Mouse (Mus musculus) heart, adult 11 months (tissue): ENCODE results near the gene Clcn2.
A peak's percentile ranks its signal among the peaks of the same experiment; 100 is the strongest.

Experiments
- DNase-seq: peaks from one replicate; pipeline ENCODE4 v3.0.0; 2022

Clcn2 gene

DNA sequence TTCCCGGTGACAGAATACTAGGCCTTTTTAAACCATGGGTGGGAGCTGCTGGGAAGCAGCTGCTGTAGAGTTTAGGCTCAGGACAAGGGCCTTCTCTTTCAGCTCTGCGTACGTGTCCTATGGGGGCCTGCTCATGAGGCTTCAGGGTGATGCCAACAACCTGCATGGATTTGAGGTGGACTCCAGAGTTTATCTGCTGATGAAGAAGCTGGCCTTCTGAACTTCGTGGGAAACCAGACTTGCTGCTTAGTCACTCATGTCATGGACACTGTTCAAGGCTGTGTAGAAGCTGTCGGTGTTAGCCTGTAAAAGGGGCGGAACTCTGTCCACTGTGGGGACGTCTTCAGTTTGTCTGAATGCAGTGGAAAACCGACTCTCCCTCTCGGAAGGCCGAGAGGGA is 4.3 kb upstream of the Clcn2 start:
- peak; percentile 87 for DNase-seq

DNA sequence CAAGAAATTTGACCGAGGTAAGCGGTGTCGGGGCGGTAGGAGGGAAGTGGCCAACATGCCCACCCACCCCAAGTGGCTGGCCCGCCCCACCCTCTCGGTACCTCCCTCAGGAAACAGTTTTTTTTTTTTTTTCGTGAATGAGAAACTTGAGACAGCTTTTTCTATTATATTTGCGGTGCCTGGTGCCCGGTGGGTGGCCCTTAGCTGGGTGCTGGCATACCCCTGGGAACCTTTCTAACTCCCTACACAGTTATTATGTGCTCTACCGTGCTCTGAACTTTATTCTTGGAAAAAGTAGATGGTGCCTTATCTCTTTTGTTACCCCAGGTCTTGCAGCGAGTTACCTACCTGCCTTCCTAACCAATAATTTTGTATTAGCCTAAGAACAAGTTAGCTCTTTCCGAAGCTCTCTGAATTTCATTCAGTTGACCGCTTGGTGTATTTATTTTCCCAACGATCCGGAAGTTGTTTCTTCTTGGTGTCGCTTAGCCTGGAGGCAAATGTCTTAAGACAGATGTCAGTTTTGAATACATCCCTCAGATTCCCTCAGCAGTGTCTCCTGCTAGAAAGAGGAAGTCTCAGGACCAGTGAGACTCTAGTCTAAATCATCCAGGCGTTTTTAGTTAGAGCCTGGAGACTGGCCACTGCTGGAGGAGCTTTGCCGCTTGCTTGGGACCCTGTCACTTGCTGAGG is 578 bp upstream of the Clcn2 start:
- DNase-seq = no peak

- no peak for DNase-seq
Observed at GRCm38 (mm10) chr16:20716841-20717180, 735 bp downstream of the Clcn2 start.

- peak; percentile 99 for DNase-seq
Observed at GRCm38 (mm10) chr16:20715976-20716840, 1.3 kb downstream of the Clcn2 start.

GRCm38 (mm10) chr16:20715566-20715965 is 2.0 kb downstream of the Clcn2 start:
- no peak for DNase-seq

- peak; percentile 88 for DNase-seq
Observed at GRCm38 (mm10) chr16:20715161-20715560, 2.4 kb downstream of the Clcn2 start.

- peak; percentile 90 for DNase-seq
Observed at GRCm38 (mm10) chr16:20714307-20715080, 3.1 kb downstream of the Clcn2 start.

DNA sequence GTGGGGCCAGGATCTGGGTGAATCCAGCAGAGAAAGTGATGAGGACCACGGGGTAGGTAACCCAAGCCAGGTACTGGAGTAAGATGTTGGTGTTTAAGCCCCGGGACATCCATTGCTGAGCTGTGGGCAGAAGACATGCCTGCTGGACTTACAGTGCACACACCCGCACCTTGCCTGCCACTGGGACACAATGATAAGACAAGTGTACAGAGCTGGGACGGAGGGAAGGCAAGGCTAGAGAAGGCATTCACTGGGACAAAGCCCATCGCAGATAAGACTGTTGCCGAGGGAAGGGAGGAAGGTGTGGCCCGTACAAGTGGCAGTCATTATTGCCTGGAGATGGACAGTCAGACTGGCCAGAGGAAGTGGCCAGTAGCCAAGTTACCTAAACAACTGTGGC is 4.7 kb downstream of the Clcn2 start:
- peak; percentile 90 for DNase-seq

GRCm38 (mm10) chr16:20712190-20712589 is 5.4 kb downstream of the Clcn2 start:
- peak; percentile 91 for DNase-seq

DNA sequence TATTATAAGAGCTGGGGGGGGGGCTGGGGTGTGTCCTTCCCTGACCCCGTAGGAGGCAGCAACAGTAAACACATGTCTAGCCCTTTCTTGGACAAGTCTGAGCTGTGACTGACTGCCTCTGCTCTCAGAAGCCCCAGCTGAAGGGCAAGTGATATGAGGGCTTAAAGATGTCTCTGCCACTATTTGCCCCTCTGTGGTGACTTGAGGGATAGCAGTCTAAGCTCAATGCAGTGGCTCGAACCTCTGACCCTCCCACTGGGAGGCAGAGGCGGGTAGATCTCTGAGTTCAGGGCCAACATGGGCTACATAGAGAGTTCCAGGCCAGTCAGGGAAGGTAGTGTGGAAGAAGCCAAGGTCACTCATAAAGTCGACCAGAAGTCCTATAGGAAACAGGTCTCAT is 6.7 kb downstream of the Clcn2 start:
- DNase-seq = no peak

- peak; percentile 88 for DNase-seq
Observed at GRCm38 (mm10) chr16:20710370-20710769, 7.2 kb downstream of the Clcn2 start.

DNA sequence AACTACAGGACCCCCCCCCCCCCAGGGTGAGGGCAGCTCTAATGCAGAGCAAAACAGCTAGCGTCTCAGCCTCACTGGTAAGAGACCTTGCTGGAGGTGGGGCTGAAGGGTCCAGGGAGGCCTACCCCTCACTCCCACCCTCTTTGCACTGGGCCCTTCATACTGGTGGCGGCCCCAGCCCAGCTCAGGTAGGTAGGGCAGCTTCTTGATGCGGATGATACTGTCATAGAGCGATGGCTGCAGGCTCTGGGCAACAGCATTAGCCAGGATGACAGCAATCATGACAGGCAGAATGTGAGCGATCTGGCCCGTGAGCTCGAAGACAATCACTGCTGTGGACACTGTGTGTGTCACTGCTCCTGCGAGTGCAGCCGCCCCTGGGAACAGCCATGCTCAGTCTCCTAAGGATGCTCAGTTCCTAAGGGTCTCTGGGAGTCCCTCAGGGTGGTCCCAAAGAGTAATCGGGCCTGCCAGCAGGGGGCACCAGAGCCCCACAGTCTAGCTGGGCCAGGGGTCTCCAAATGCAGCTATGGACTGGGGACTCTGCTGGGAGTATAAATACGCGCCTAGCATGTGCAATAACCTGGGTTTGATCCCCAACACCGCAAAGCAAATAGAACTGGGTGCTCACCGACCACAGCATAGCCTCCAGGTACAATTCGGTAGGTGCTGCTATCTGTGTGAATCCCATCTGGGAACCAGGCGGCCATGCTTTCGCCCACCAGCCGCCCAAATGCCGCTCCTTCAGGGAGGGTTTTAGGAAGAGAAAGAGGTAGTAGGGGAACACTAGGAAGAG is 8.4 kb downstream of the Clcn2 start:
- DNase-seq = peak; percentile 90

DNA sequence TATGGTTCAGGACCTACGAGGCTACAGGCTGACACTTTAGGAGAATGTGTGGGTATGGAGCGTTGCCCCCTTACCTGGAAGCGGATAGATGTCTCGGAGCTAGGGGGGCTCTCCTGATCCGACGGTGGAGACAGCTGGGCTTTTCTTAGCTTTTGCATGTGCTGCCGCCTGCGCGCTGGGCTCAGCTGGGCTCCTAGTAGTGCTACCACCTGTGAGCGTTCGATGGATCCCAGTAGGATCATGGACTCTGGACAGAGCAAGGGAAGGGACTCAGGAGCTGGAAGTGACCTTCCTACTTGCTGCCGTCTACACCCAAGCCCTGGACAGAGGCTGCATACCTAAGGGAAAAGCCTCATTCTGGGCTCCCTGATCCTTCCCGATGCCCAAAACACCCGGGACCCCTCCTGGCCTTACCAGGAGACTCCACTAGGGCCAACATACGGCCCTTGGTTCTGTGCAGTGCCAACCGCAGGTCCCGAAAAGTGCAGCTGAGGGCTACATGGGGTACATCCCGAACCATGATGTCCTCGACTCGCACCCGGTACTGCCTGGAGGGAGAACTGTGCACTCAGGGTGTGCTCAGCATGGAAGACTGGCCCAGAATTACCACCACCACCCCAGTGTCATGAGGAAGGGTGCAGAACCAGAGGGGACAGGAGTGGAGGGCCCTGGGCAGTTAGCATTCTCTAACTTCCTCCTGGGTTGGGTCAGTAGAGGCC is 9.2 kb downstream of the Clcn2 start:
- DNase-seq = peak; percentile 86

- peak; percentile 93 for DNase-seq
Observed at GRCm38 (mm10) chr16:20706407-20707055, 11.0 kb downstream of the Clcn2 start.

DNA sequence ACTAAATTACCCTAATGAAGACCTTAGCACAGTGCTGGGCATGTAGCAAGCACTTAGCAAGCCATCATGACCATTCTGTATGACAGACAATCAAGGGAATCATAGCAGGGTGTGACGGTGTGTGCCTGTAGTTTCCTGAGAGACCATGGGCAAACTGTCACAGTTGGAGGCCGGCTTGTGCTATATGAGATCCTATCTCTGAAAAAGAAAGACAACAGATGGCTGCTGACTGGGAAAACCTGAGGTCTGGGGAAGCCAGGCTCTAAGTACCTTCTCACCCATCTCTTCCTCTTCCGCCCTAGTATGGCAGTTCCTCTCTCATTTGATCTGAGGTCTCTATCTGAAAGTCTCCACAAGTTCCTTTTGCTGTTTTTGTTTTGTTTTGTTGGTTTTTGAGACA is 11.8 kb downstream of the Clcn2 start:
- DNase-seq = no peak

GRCm38 (mm10) chr16:20703699-20704400 is 13.7 kb downstream of the Clcn2 start:
- no peak for DNase-seq

DNA sequence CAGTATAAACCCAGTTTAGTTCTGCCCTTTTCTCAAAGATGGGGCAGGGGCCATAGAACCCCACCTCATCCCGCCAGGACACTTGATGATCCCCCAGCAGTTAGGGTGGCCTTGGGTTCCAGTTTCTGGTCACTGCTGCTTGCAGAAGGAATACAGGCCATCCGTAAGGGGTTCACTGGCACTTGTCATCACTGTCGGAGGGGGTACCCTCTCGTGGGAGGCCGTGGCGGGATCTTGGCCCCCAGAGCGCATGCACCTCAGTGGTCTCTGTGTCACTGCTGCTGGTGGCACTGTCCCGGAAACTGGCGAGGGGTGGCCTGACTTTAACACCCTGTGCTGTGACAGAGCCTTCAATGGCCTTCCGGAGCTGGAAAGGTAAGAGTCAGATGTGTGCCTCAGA is 14.5 kb downstream of the Clcn2 start:
- peak; percentile 87 for DNase-seq

DNA sequence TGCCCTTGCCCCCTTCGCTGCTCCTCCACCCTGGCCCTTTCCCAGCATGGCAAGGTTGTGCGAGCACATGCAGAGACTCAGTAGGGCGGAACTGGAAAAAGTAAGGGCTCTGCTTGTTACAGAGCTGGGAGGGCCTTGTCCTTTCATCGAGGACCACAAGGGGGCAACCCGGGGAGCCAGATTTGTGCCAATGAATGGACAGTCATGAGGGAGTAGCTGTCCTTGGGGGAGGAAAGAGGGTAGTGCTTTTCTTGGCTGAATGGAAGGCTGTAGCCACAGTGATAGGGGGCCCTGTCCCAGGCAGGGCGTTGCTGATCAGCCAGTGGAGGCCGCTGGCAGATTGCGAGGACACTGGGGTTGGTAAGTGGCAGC is 15.0 kb downstream of the Clcn2 start:
- DNase-seq = peak; percentile 96

GRCm38 (mm10) chr16:20701729-20702521 is 15.6 kb downstream of the Clcn2 start:
- peak; percentile 87 for DNase-seq

DNA sequence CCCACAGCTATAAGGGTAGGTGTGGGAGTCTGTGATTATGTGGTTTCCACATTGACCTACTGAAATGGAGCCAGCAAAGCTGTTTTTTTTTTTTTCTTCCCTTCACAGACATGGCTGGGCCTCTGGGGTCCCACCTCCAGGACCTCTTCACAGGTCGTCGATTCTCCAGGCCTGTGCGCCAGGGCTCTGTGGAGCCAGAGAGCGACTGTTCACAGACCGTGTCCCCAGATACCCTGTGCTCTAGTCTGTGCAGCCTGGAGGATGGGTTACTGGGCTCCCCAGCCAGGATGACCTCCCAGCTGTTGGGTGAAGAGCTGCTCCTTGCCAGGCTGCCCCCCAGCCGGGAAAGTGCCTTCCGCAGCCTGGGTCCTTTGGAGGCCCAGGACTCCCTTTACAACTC is 16.2 kb downstream of the Clcn2 start:
- peak; percentile 86 for DNase-seq
